Mouse (Mus musculus) right cerebral cortex, adult 2 months (tissue): ENCODE results near the gene C1qb.

Experiments
- DNase-seq, 2 experiments: peaks; one replicate each; pipeline ENCODE4 v3.0.0; 2021 to 2022; ENCODE audit warnings: low spot score in 2 of 2

The C1qb gene

GRCm38 (mm10) chr4:136847166-136847565 lies 38.8 kb downstream of the C1qb start:
- no peak for DNase-seq

- DNase-seq: no peak
Observed at GRCm38 (mm10) chr4:136842802-136843201, 43.2 kb downstream of the C1qb start.

- DNase-seq: no peak
Observed at GRCm38 (mm10) chr4:136842033-136842432, 44.0 kb downstream of the C1qb start.

GRCm38 (mm10) chr4:136841056-136841455 lies 44.9 kb downstream of the C1qb start:
- peak; percentile 83 to 88 for DNase-seq

GRCm38 (mm10) chr4:136838462-136838861 lies 47.5 kb downstream of the C1qb start:
- peak in 1 of 2 experiments; percentile 24 for DNase-seq

GRCm38 (mm10) chr4:136838026-136838425 lies 48.0 kb downstream of the C1qb start:
- no peak for DNase-seq

GRCm38 (mm10) chr4:136836387-136836931 lies 49.5 kb downstream of the C1qb start:
- DNase-seq: no peak

GRCm38 (mm10) chr4:136835621-136836386 lies 50.2 kb downstream of the C1qb start, which contains the start of gene Ephb2:
Ephb2 (minus strand) TSS chr4:136835988.
- peak; percentile 74 to 83 for DNase-seq

GRCm38 (mm10) chr4:136834815-136835620 lies 51.0 kb downstream of the C1qb start:
- DNase-seq: peak in 1 of 2 experiments; percentile 26

- no peak for DNase-seq
Observed at GRCm38 (mm10) chr4:136834439-136834814, 51.6 kb downstream of the C1qb start.

GRCm38 (mm10) chr4:136833619-136834351 lies 52.2 kb downstream of the C1qb start:
- no peak for DNase-seq

GRCm38 (mm10) chr4:136832559-136833232 lies 53.3 kb downstream of the C1qb start:
- DNase-seq: no peak

- no peak for DNase-seq
Observed at GRCm38 (mm10) chr4:136830272-136830823, 55.6 kb downstream of the C1qb start.
